Mouse (Mus musculus) megakaryocyte, adult 5-6 weeks (primary cell): ENCODE measurements around the gene Fam118b. TPM values are rescaled to one million over a fixed set of nuclear protein-coding genes. Genes with fewer than 3 reads are reported as not detected.

Source experiments
- ATAC-seq: 2 replicates; pipeline ENCODE4 v1.8.0; 2016; ENCODE audit warnings: mild to moderate bottlenecking, inconsistent platforms; ENCODE audit not compliant: poor library complexity, severe bottlenecking
- total RNA-seq, 2 experiments: library from RNA; stranded (forward) in 1 of 2; stranded (reverse) in 1 of 2; fragments of 153-499, 151-499 nt in 1 of 2; fragments of 221-1000, 200-1000 nt in 1 of 2; gene quantifications; 2 replicates each; pipeline versions ENCODE4 v1.2.3 to v1.2.4; 2015 to 2017

The Fam118b gene
- total RNA-seq, 2 experiments from 2014 or later = 17.8 to 39.7 TPM

DNA sequence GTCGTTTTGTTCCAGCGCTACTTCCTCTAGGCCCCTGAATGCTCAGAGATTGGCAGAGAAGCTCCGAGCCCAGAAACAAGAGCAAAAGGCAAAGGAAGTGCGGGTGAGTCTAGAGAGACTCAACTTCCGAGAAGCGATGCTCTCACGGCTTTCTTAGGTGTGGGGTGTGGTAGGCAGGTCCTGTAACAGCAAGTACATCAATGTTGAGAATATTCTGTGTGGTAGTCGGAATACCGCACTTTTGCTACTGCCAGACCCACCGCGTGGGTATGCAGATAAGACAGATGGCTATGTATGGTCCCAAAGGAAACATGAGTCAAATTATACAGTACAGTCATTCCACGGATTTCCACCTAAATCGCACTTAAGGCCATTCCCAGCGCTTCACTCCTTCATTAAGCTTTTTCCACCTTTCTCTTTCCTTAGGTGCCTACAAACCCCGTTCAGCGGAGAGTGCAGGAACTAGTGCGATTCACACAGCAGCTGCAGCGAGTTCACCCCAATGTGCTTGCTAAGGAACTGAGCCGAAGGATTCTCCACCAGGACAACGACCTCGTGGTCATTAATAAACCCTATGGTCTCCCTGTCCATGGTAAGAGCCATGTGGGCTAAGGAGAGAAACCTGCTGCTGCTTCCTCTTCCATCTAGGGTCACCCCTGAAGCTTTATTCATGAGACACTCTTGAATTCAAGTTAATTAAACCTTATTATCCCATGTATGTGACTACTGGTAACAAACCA lies 541 bp upstream of the Fam118b start:
- ATAC-seq = peak; percentile 48

DNA sequence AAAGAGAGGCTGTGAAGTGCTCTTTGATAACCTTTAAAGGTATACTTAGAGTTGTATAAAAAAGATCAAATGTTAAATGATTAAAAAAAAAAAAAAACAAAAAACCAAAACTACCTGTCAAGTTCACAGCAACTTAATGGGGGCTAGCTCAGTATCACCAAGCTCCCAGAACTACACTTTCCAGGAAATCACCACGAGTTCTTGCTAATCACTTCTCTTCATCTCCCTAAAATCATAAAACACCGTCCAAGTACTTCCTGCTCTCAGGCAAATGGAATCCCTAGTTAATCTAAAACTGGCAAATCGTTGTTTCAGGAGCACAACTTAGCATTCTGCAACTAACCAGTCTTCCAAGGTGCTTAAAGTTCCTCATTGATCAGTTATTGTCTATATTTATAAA lies 3.1 kb downstream of the Fam118b start:
- no peak for ATAC-seq

DNA sequence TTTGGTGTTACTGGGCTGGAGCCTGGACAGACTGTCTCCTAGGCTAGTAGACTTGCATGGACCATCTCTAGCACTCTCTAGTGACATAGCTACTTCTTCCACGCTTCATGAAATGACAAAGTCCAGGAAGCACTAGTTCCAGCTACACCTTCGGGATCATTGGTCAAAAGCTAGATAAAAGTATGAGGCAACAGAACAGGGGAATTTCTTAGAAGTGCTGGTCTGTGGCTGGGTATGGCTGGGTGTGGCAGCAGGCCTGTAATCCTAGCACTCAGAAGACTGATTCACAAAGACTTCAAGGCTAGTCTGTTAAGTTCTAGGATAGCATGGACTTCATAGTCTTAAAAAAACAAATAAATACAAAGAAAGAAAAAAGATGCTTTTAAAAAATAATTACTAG lies 4.2 kb downstream of the Fam118b start:
- no peak for ATAC-seq

DNA sequence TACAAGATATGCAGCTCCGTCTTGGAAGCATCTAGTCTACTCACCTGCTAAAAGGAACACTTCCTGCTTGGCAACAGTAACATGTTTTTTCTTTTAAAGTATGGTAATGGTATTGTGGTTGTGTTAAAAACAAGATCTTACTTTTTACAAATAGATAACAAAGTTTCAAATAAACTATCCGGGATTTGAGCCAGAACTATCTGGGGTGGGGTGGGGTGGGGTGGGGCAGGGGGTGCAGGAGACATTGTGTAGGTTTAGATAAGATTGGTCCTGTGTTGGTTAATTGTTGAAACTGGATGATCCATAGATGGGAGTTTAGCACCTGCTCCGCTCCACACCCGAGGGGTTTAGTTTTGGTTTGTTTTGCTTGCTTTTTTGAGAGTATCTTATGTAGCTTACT lies 5.2 kb downstream of the Fam118b start:
- no peak for ATAC-seq

DNA sequence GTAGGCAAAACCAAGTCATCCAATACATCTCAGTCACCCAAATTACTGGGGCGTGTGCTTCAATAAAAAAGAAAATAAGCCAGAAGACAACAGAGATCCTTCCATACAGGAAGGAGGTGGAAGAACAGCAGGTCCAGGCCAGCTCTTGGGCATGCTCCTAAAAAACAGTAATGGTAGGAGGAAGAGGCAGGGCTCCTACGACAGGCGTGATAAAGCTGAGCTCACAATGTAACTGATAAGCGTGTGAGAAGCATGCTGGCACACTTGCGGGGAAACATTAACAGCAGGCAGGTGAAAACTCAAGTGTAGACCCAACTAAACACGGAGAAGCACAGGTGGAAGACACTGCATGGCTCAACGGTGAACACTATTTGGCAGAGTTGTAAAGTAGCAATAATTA lies 10.2 kb downstream of the Fam118b start:
- no peak for ATAC-seq

DNA sequence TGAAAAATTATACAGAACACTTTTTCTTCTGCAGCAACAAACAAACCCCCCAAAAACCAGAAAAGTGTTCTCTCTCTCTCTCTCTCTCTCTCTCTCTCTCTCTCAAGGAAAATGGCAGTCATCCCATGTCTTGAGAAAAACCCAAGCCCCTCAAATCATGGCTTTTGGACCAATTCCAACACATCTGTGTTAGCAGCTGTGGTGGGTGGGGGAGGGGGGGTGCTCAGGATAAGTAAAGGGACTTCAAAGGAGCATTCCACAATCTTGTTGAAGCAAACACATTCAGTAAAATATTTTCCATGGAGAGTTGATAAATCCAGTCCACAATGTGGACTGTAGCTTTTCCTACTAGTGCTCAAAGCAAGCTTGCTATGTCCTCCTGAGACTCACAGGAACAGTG lies 18.1 kb downstream of the Fam118b start:
- no peak for ATAC-seq

DNA sequence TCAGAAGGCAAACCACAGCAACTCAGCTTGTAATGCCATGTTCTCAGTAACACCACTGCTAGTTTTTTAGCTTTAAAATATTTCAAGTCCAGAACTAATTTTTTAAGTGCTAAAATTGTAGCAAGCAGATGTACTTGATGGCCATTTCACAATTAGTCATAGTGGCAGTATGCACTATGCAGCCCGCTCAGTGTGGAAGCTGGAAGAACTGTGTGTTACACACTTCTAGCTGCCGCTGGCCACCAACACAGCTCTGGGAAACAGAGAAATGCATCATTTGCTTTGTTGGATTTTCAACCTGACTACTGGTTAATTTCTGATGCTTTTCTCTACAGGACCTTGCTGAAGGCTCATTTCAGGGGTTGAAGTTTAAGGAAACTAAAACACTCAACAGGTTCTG lies 20.2 kb downstream of the Fam118b start:
- no peak for ATAC-seq

DNA sequence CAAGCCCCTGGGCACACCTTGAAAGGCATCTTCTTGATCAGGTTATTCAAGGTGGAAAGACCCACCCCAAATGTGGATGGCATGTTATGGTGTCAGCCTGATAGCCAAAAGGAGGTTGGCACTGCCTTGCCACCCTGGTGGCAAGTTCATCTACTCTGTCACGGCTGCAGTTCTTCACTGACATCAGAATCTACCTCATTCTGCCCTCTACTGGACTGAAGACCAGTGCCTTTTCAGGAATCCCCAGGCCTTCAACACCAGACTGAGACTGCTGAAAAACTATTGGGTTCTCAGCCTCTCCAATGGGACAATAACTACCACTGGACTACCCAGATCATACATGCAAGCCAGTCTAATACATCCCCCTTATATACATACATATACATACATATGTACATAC lies 27.9 kb downstream of the Fam118b start:
- no peak for ATAC-seq

DNA sequence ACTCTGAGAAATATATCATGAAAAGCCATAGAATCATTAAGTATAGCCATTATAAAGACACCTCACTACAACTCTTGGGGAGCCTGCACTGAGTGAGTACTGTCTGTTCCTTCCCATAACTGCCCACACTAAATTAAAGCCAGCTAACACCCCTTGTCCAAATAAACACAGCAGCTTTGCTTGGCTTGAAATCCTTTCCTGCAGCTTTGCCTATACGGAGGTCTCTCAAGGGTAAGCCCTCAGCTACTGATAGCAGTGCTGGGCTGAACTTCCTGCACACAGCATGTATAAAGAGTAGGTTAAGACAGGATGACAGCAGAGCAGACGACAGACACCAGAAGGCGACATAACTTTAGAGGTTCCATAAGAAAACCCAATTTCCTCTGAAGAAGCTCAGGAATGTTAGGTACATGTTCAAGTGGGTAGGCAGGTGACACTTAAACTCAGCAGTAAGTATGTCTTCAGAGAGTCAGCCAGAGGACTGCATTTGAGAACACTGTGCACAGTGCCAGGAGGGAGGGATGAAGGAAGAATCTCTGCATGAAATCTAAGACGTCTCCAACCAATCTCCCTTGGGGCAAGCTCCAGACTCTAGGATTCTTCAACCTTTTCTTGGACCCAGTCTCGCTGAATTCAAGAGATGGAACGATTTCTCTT lies 28.6 kb downstream of the Fam118b start:
- no peak for ATAC-seq

DNA sequence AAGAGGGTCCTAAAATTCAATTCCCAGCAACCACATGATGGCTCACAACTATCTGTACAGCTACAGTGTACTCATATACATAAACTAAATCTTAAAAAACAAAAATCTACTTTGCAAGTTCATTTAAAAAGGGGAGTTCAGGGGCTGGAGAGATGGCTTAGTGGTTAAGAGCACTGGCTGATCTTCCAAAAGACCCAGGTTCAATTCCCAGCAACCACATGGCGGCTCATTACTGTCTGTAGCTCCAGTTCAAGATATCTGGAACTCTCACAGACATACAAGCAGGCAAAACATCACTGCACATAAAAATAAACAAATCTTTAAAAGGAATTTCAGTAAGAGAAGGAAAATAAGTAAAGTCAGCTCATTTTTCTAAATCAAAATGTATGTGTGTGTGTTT lies 29.2 kb downstream of the Fam118b start:
- ATAC-seq = no peak

DNA sequence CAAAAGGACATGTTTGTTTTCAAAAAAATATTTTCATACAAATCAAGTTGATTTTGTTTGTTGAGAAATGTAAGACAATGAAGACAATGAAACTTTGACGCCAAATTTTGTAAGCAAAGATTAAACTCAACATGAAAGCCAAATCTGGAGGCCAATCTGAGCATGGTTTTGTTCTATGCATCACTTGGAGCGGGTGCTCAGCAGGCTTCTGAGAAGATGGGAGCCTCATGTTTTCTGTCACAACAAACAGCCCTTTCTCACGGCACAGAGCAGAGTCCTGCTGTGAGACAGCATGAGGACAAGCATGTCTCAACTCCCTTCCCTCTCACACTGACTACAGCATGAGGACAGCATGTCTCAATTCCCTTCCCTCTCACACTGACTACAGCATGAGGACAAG lies 31.6 kb downstream of the Fam118b start:
- no peak for ATAC-seq

DNA sequence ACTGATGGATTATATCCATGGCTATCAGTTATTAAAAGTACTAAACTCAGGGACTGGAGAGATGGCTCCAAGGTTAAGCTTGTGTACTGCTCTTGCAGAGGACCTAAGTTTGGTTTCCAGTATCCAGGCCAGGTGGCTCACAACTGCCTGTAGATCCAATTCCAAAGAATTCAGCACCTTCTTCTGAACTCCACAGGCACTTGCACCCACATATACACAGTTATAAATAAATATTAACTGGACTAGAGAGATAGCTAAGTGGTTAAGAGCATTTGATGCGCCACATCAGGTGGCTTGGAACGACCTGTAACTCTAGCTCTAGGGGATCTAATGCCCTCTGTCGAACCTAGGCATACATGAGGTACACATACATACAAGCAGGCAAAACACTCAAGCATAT lies 38.9 kb downstream of the Fam118b start:
- ATAC-seq = no peak

DNA sequence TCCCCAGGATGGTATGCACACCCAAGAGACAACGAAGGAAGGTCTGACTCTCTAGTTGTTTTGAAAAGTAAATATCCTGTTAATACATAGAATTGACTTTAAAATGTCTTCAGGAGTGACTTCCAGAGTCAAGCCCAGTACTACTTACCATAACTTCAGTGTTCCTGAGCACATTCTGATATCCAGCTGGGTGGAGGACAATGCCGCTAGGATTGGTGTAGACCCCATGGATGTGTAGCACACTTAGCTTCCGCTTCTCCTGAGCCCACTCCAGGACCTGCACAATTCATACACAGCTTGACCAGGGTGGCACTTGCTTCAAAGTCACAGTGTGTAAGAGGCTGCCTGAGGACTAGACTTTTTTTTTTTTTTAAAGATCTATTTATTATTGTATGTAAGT lies 44.1 kb downstream of the Fam118b start:
- no peak for ATAC-seq

DNA sequence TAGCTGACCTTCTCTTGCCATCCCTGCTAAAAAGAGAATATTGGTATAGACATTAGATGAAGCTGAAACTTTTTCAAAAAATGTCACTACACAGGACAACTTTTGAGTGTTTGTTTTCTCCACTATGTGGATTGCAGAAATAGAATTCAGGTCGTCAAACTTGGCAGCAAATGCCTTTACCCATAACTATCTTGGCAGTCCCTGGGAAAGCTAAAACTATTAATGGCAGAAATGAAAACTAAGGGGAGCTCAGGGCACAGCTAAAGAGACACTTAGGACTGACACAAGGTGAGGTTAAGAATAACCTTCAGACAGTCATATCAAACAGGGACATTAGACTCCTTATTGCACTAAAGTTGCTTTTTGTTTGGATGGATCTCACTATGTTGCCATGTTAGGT lies 49.6 kb downstream of the Fam118b start:
- ATAC-seq = no peak

DNA sequence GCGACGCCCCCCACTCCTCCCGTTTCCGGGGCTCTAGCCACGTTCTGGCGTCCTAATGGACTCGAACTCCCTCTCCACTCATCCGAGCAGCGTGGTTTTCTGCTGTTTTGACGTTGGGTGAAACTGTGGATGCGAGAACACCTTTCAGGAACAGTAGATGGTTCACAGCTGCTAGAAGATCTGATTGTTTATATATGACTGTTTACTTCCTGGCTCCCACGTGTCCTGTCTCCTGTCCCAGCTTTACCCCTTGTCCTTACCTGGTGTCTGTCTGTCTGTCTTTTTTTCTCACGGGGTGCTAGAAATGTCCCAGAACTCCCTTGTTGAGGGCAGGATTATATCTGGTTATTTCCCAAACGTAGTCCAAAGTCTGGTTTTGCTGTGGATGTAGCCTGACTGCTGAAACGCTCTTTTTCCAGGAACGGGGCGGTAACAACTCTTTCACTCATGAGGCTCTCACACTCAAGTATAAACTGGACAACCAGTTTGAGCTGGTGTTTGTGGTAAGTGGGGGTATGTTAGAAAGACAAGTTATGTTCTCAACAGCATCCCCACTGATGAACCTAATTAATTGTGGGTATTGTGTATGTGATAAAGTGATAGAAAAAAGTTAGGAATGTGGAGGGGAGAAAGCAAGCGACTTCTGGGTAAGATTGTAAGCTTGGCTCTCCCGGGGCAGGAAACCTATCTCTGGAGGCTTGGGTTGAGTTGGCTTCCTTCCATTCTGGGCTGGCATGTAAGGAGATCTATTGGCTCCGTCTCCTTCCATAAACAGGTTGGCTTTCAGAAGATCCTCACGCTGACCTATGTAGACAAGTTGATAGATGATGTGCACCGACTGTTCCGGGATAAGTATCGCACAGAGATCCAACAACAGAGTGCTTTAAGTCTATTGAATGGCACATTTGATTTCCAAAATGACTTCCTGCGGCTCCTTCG lies 55.8 kb downstream of the Fam118b start:
- ATAC-seq = no peak

DNA sequence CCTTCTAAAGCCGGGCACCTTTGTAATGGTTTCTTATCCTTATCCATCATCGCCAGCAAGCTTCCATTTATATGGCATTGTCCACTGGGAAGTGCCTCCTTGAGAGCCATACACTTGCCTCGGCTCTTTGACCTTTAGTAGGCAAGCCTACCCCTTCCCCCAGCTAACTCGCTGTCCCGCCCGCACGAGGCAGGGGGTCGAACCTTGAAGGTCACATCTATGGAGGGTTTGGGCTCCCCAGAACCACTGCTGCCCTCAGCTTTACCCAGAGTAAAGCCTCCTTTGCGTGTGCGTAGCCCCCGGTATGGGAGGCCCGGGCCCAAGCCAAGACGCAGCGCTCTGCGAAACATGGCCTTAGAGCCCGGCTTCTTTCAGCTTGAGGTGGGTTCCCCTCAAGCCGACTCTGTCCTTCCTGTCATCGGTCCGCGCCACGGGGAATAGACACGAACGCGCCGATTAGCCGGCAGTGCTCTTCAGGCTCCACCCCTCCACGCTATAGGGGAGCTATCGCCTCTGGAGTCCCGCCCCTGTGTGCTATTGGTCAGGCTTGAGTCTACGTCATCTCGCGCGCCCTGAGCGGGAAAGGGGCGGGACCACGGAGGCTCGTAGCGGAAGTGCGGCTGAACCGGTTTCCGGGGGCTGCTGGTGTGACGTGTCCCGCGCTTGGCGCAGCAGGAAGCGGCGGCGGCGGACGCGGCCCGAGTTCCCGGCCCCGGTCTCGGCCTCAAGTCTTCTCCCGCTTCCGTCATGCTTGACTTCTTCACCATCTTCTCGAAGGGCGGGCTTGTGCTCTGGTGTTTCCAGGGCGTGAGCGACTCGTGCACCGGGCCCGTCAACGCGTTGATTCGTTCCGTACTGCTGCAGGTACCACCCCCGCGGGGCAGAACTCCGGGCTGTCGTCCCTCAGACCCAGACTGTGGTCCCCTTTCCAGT lies 56.8 kb downstream of the Fam118b start, which contains the start of gene Foxred1:
Gene Foxred1, minus strand, starts transcription at position 514 of the 933 bp plus-strand sequence.
- peak; percentile 94 for ATAC-seq

DNA sequence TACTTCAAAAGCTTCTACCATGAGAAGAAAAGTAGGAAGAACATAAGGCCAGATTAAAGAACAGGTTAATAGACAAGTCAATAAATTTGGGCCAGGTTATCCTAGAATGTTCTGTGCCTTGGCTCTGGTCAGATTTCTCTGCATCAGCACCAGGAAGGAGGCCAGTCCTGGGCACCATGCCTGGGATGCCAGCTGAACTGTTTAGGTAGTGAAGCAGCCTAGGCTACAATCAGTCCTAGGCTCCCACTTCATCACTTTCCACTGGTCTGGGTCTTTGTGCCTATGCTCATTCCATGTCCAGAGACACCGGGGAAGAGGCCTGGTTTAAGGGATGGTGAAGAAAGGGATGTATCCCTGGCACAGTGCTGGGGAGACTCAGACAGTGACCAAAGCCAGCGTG lies 63.2 kb downstream of the Fam118b start:
- no peak for ATAC-seq

DNA sequence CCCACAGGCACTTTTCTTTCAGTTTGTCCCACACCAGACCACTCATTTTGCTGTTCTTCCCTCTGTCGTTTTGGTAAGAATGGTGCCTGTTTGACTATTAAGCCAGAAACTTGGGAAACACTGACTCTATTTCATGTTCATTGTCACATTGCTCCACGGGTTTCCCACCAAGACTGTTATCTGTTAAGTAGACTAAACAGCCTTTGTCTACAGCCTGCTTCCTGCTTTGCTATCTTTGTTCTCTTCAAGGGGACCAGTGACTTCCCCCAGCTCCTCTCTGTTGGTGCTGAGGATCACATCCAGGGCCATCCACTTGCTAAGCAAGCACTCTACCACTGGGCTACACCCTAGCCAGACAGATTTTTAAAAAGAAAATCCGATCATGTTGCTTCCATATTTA lies 64.1 kb downstream of the Fam118b start:
- no peak for ATAC-seq

DNA sequence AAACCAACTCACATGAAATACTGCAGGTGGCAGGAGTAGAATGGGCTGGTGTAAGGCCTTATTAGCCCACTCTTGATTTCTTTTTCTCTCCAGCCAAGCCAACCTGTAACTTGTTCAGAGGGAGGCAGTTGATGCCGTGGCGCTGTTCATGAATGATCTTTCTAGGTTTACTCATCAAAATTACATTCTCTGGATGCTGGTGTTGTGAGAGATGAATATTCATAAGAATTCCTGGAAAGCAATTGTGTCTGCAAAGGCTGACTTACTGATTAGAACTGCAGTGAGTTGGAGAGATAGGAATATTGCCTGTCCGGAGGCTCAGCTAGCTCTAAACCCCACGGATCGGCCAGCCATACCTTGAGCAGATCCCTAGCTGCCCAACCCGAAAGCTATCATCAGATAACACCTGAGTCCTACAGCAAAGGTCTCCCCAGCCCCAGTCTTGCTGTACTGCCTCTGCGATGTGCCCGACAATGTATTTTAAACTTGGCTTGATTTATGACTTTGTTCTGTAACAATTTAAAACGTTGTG lies 67.0 kb downstream of the Fam118b start:
- ATAC-seq = no peak

DNA sequence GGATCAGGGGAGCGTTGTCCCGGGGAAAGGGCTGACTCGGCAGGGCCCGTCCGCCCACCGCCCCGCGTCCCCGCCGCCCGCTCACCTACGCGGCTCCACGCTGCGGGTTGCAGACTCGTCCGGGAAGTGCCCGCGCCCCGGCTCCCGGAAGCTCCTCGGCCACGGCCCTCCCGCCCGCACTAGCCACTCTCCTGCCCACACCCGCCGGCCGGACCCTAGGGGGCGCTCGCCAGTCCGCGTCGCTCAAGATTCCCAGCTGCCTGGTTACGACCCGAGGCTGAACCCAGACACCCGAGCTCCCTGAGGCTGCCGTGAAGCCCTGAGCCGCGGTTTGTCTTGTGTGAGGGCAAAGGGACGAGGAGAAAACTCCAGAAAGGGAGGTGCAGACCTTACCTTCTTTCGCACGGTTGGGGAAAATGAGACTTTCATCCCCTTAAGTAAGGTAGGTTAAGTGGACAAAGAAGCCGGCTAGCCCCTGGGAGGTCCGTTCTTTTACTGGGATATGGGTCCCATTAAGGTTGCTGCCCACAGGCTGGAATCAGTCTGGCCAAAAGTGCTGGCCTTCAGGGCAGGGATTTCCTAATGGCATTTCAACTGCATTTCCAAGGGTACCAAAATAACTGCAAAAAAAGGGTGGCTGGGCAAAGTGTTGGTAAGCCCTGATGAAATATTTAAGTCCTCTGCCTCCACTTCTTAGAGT lies 67.7 kb downstream of the Fam118b start, which contains the start of the genes Srpr and Tirap:
Gene Srpr, plus strand, starts transcription at position 404 of the 700 bp plus-strand sequence.
Gene Tirap, minus strand, starts transcription at position 520 of the 700 bp plus-strand sequence.
- ATAC-seq = peak; percentile 98
